Mouse (Mus musculus): ENCODE measurements around the gene Col12a1. TPM values are rescaled to one million over a fixed set of nuclear protein-coding genes. Genes with fewer than 3 reads are reported as not detected.

The Col12a1 gene
- polyA plus RNA-seq, 1 experiment from 2014 or later, result 14.3 TPM

Other genes starting within 250 kb of the Col12a1 start
- gene Cox7a2, start 41.0 kb upstream of the Col12a1 start, polyA plus RNA-seq (2014; fragmentation: Nextera tagmentation; extraction: Ambion mirVana), result 1,200 and 1,220 TPM in 2 replicates
- 88.2 and 103 TPM in 2 replicates for gene Tmem30a, start 74.7 kb upstream of the Col12a1 start, polyA plus RNA-seq (2014; fragmentation: Nextera tagmentation; extraction: Ambion mirVana)

Data from heart, embryonic 11.5 days (tissue).